Mouse (Mus musculus) testis, adult 2 months (tissue): ENCODE results near the gene Alg3.

ENCODE experiments used
- CTCF ChIP-seq: fragments of 200-500 bp; IDR thresholded peaks from 2 replicates; pipeline ENCODE4 v1.5.1; 2012; ENCODE audit warnings: low read depth, mild to moderate bottlenecking, inconsistent platforms, low read length, moderate library complexity; ENCODE audit not compliant: control insufficient read depth, insufficient read depth, insufficient replicate concordance
- POLR2A ChIP-seq: fragments of 200-500 bp; IDR thresholded peaks from 2 replicates; pipeline ENCODE4 v1.6.1; 2012; ENCODE audit warnings: low read depth, mild to moderate bottlenecking, inconsistent platforms, low read length, moderate library complexity; ENCODE audit not compliant: control insufficient read depth

- TF ChIP-seq CTCF (no peak), POLR2A (no peak)
Observed at GRCm38 (mm10) chr16:20628871-20629391, 17.4 kb upstream of the Alg3 start.
